Mouse (Mus musculus): Measurements from ENCODE around the gene Rps11.

GRCm38 (mm10) chr7:45161612-45162473 lies 37.6 kb upstream of the Rps11 start:
- TF ChIP-seq POLR2A (IDR thresholded peaks at IDR 0.05; ENCODE audit: insufficient read length, low read depth) (no peak), TCF12 (IDR thresholded peaks at IDR 0.05; ENCODE audit: insufficient read depth, poor library complexity, severe bottlenecking) (no peak), POLR2AphosphoS2 (IDR thresholded peaks at IDR 0.05; ENCODE audit: insufficient read length, low read depth) (no peak), E2F4 (IDR thresholded peaks at IDR 0.05; ENCODE audit: insufficient read depth) (no peak), MYOG (IDR thresholded peaks at IDR 0.05; ENCODE audit: control insufficient read depth in 1 of 3, insufficient read depth in 1 of 3, insufficient read length in 2 of 3, low read depth in 2 of 3) (peak in 2 of 3 experiments; percentile 62 to 68), MAX (IDR thresholded peaks at IDR 0.05; ENCODE audit: low read depth) (no peak), USF1 (IDR thresholded peaks at IDR 0.05; ENCODE audit: low read depth) (no peak), CEBPB (IDR thresholded peaks at IDR 0.05; ENCODE audit: insufficient read depth, poor library complexity, severe bottlenecking) (no peak), SRF (IDR thresholded peaks at IDR 0.05; ENCODE audit: control insufficient read depth, insufficient read length, low read depth) (no peak), REST (IDR thresholded peaks at IDR 0.05; ENCODE audit: insufficient read depth, insufficient read length) (no peak), MYOD1 (IDR thresholded peaks at IDR 0.05; ENCODE audit: control insufficient read depth in 1 of 3, insufficient read length in 2 of 3, low read depth in 2 of 3) (peak in 2 of 3 experiments; percentile 46 to 75), TCF3 (IDR thresholded peaks at IDR 0.05; ENCODE audit: insufficient read length, low read depth) (no peak)

All from myocyte (in vitro differentiated cells).